Mouse (Mus musculus) stomach, postnatal 0 days (tissue): ENCODE data around the gene Ski. TPM values are rescaled to one million over a fixed set of nuclear protein-coding genes. Genes with fewer than 3 reads are reported as not detected.

Source experiments
- ATAC-seq: fragments of 200-750 bp; cut with Nextera tagmentation; 2 replicates; pipeline ENCODE4 v1.8.0; 2017; ENCODE audit not compliant: low FRiP score, low TSS enrichment
- DNase-seq: peaks from one replicate; pipeline ENCODE4 v3.0.0-alpha.2; 2016; ENCODE audit warnings: low spot score
- H3K27ac ChIP-seq: fragments of 300-500 bp; sonication (generic); replicated peaks from 2 replicates; pipeline ENCODE4 v1.5.1; 2014; ENCODE audit warnings: mild to moderate bottlenecking, control low read depth
- H3K27me3 ChIP-seq: fragments of 300-500 bp; sonication (generic); 2 replicates; pipeline ENCODE4 v1.6.1; 2014; ENCODE audit warnings: low read length; ENCODE audit not compliant: control insufficient read depth, insufficient read depth
- H3K36me3 ChIP-seq: fragments of 300-500 bp; sonication (generic); 2 replicates; pipeline ENCODE4 v1.6.1; 2014; ENCODE audit warnings: low read length, mixed read lengths; ENCODE audit not compliant: control insufficient read depth, insufficient read depth
- H3K4me1 ChIP-seq: fragments of 300-500 bp; sonication (generic); replicated peaks from 2 replicates; pipeline ENCODE4 v1.6.1; 2014; ENCODE audit warnings: antibody characterized with exemption; ENCODE audit not compliant: control insufficient read depth, insufficient read depth
- H3K4me2 ChIP-seq: fragments of 300-500 bp; sonication (generic); replicated peaks from 2 replicates; pipeline ENCODE4 v1.6.1; 2014; ENCODE audit warnings: low read depth, mild to moderate bottlenecking, control low read depth, moderate library complexity
- H3K4me3 ChIP-seq: fragments of 300-500 bp; sonication (generic); 2 replicates; pipeline ENCODE4 v1.5.1; 2014; ENCODE audit warnings: low read depth, low read length, control low read depth
- H3K9ac ChIP-seq: fragments of 300-500 bp; sonication (generic); 2 replicates; pipeline ENCODE4 v1.6.1; 2014; ENCODE audit warnings: mild to moderate bottlenecking, low read length, control low read depth, mixed read lengths
- H3K9me3 ChIP-seq: fragments of 300-500 bp; sonication (generic); 2 replicates; pipeline ENCODE4 v1.6.1; 2016; ENCODE audit warnings: low read length; ENCODE audit not compliant: control insufficient read depth
- CTCF ChIP-seq: IDR thresholded peaks from 2 replicates; pipeline ENCODE4 v1.5.1; 2016; ENCODE audit warnings: antibody characterized with exemption, low read depth, mild to moderate bottlenecking, moderate library complexity
- EP300 ChIP-seq: optimal IDR thresholded peaks from 2 replicates; pipeline ENCODE3; 2016; ENCODE audit warnings: antibody characterized with exemption
- WGBS: fragments of 180-500 bp; shearing (Covaris S2); extraction: QIAGEN DNeasy Blood & Tissue Kit; methylation state at CpG from one replicate; pipeline ENCODE4 v1.1.7; 2014; 5-methylcytosine and 5-hydroxymethylcytosine counted together
- polyA plus RNA-seq: library from polyadenylated mRNA; unstranded; fragments of >200 nt; fragmentation: Nextera tagmentation; extraction: Ambion mirVana; gene quantifications from 2 replicates; pipeline ENCODE4 v1.2.1, GENCODE M21; 2015

Gene Ski
- polyA plus RNA-seq, 1 experiment from 2014 or later = 9.7 TPM

DNA sequence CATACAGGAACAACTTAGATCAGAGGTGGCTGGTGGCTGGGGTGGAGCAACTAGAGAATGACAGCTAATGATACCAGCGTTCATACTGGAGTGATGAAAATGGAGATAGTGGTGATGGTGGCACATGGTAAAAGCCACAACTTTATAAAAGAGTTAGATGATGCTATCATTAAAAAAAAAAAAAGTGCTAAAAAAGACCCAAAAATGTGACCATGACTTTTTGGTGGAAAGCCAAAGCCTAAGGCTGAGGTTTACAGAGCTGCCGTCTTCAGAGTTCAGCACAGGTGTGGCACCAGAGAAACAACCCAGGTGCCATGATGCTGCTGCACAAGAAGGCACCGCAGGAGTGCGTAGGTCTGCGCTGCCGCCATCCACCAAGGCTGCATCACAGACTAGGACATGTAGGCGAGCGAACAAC lies 53.5 kb downstream of the Ski start:
- Histone ChIP-seq H3K4me1 (peaks cover 29% of the 10 kb centered on the region), H3K27me3 (no peaks in the 10 kb centered on the region), H3K36me3 (no peaks in the 10 kb centered on the region; the same call in 1 of the 2 replicates), H3K9ac (no peak overlapping the region), H3K4me2 (no peak overlapping the region), H3K4me3 (no peak overlapping the region), H3K27ac (no peak overlapping the region), H3K9me3 (no peaks in the 10 kb centered on the region)
- WGBS = 83% methylated on average over 8 of the region's 8 CpGs
- TF ChIP-seq CTCF (no peak), EP300 (no peak)
- DNase-seq = no peak
- ATAC-seq = no peak

DNA sequence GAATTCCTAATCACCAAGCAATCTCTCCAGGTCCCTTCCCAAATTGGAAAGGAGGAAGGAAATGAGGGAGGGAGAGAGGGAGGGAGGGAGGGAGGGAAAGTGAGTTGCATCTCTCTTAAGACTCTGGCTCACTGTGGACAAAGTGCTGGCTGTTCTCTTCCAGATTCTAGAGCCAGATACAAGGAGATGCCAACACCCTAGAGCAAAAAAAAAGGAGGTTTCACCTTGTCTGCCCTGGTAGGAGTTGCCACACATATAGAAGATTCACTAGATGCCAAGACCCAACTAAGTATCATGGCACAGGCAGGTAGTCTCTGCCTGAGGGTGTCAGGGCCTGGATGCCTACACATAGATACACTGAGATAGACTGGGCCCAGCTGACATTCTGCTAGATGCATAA lies 56.5 kb downstream of the Ski start:
- Histone ChIP-seq H3K27ac (no peak overlapping the region), H3K4me2 (no peak overlapping the region), H3K36me3 (no peaks in the 10 kb centered on the region; the same call in 1 of the 2 replicates), H3K9me3 (no peaks in the 10 kb centered on the region), H3K27me3 (no peaks in the 10 kb centered on the region), H3K4me1 (peaks cover 24% of the 10 kb centered on the region), H3K9ac (no peak overlapping the region), H3K4me3 (no peak overlapping the region)
- no peak for DNase-seq
- no peak for ATAC-seq
- TF ChIP-seq CTCF = no peak
- no peak for TF ChIP-seq EP300

DNA sequence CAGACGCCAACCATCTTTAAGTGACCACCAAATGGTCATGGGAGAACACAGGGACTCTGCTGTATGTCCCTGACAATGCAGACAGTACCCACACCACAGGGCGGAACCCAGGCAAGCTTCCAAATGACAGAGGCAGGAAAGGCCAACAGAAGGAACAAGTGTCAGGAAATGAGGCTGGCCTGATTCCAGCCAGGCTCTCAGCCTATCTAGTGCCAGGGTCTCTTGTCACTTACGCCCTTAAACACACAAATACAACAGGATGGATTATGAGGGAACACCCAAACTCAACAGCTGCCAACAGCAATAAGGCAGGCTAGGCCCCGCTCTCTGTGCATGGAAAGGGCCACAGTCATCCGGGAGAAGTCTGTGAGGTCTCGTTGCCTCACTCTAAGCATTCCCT lies 57.8 kb downstream of the Ski start:
- Histone ChIP-seq H3K27ac (peak overlapping the region; percentile 76), H3K4me2 (no peak overlapping the region), H3K4me3 (no peak overlapping the region), H3K36me3 (peaks cover under 1% of the 10 kb centered on the region; the same call in 1 of the 2 replicates), H3K9me3 (no peaks in the 10 kb centered on the region), H3K9ac (no peak overlapping the region), H3K27me3 (no peaks in the 10 kb centered on the region), H3K4me1 (peaks cover 24% of the 10 kb centered on the region)
- 40% methylated on average over 6 of the region's 6 CpGs for WGBS
- ATAC-seq (peak; percentile 63), DNase-seq (peak; percentile 70)
- no peak for TF ChIP-seq CTCF
- TF ChIP-seq EP300 = no peak

DNA sequence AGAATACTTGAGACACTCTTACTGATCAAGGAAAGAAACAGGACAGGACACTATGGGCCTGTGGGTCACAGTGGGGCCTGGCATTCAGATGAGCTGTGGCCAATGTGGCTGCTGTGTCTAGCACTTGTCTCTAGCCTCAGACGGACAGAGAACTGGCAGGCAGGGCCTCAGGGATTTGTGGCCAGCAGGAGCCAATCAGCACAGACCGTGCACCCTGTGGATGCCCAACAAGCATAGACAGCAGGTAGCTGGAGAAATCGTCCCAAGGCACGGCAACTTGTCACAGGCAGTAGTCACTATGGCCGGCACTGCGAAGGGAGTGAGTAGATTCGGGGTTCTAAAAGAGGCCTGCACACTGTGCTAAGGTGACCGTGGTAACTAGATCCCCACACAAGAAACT lies 58.7 kb downstream of the Ski start:
- Histone ChIP-seq H3K36me3 (peaks cover 7% of the 10 kb centered on the region), H3K9ac (no peak overlapping the region), H3K9me3 (no peaks in the 10 kb centered on the region), H3K4me3 (no peak overlapping the region), H3K4me2 (no peak overlapping the region), H3K27ac (peak overlapping the region; percentile 76), H3K27me3 (no peaks in the 10 kb centered on the region), H3K4me1 (peaks cover 24% of the 10 kb centered on the region)
- WGBS = 59% methylated on average over 8 of the region's 8 CpGs
- ATAC-seq = peak; percentile 9; the same call in 1 of the 2 replicates
- TF ChIP-seq EP300 (no peak), CTCF (no peak)
- no peak for DNase-seq

DNA sequence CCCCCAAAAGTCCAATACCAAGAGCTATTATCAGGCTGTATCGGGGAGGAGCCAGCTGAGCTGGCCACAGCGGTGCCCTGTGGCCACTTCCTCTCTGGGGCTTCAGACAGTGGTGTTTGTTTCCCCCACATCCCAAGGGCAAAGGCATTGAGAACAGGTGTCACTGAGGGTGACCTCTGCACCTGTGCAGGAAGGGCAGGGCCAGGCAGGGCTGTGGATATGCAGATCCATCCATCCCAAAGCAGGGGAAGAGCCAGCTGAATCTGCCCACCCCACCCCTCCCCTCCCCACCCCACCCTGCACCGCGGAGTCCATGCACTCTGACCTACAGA lies 59.1 kb downstream of the Ski start:
- 37% methylated on average over 4 of the region's 4 CpGs for WGBS
- Histone ChIP-seq H3K4me3 (no peak overlapping the region), H3K9ac (peak overlapping the region; percentile 31), H3K4me1 (peaks cover 24% of the 10 kb centered on the region), H3K27me3 (no peaks in the 10 kb centered on the region), H3K9me3 (no peaks in the 10 kb centered on the region), H3K4me2 (0 out of 2 replicates have a peak overlapping the region, but pooled peaks have one; percentile 5), H3K27ac (peak overlapping the region; percentile 76), H3K36me3 (peaks cover 11% of the 10 kb centered on the region)
- no peak for TF ChIP-seq CTCF
- TF ChIP-seq EP300 = no peak
- DNase-seq (peak; percentile 72), ATAC-seq (peak; percentile 64)

DNA sequence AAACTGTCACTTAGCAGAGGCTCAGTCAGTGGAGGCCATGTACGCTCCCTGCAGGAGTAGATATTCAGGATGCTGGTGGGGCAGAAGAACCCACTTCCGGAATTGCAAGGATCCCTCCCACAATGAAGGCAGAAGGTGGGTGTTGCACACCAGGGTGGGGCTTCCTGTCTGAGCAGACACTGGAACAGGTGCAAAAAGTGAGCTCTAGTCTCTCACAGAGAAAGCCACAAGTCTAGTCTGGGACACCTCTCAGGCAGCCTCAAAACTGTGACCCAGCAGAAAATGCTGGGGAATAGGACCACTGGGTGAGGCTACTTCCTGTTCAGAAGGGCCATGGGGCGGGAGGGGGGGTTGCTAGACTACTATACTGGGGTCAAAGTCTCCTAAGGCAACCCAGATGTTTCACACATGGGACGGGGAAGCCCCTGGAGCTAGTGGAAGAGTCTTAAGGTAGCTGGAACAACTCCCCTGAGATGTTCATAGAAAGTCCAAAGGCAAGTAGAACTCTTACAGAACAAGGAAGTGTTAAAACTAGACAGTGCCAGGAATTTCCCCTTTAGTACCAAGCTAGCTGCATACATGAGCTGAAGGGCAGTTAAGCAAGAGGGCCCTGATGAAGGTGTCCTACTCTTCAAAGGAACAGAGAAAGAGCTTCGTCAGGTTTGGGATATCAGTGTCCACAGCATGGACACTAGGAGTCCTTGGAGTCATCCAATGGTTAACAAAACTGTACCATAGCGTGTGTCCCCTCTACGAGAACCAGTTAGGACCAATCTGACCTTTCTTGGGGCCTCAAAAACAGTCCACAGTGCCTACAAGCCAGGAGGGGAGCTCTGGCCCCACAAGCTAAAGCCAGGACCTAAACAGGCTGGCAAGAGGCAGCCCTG lies 59.7 kb downstream of the Ski start:
- peak; percentile 47 for DNase-seq
- peaks cover 24% of the 10 kb centered on the region for H3K4me1 ChIP-seq
- no peaks in the 10 kb centered on the region for H3K27me3 ChIP-seq
- H3K9me3 ChIP-seq = no peaks in the 10 kb centered on the region
- no peak overlapping the region for H3K4me2 ChIP-seq
- no peak overlapping the region for H3K4me3 ChIP-seq
- H3K27ac ChIP-seq = peak overlapping the region; percentile 76
- peaks cover 17% of the 10 kb centered on the region for H3K36me3 ChIP-seq
- H3K9ac ChIP-seq = peak overlapping the region; percentile 31
- WGBS = 47% methylated on average over 7 of the region's 7 CpGs
- peak; percentile 6; the same call in 1 of the 2 replicates for ATAC-seq
- no peak for TF ChIP-seq EP300
- no peak for TF ChIP-seq CTCF
